Mouse (Mus musculus) limb, embryonic 15.5 days (tissue): Measurements from ENCODE around the gene Card6. TPM values are rescaled to one million over a fixed set of nuclear protein-coding genes. Genes with fewer than 3 reads are reported as not detected.

Source experiments
- ATAC-seq: fragments of 200-750 bp; cut with Nextera tagmentation; 2 replicates; pipeline ENCODE4 v1.8.0; 2017; ENCODE audit warnings: low read depth, moderate TSS enrichment; ENCODE audit not compliant: insufficient number of reproducible peaks, low FRiP score, low TSS enrichment
- H3K27ac ChIP-seq: fragments of 300-500 bp; sonication (generic); 2 replicates; pipeline ENCODE4 v1.5.1; 2015; ENCODE audit warnings: moderate library complexity, mild to moderate bottlenecking, inconsistent platforms
- H3K27me3 ChIP-seq: fragments of 300-500 bp; sonication (generic); 2 replicates; pipeline ENCODE4 v1.6.1; 2015; ENCODE audit warnings: inconsistent platforms
- H3K36me3 ChIP-seq: fragments of 300-500 bp; sonication (generic); 2 replicates; pipeline ENCODE4 v1.6.1; 2015; ENCODE audit warnings: inconsistent platforms
- H3K4me1 ChIP-seq: fragments of 300-500 bp; sonication (generic); 2 replicates; pipeline ENCODE4 v1.6.1; 2015; ENCODE audit warnings: inconsistent platforms
- H3K4me2 ChIP-seq: fragments of 300-500 bp; sonication (generic); 2 replicates; pipeline ENCODE4 v1.6.1; 2015; ENCODE audit warnings: mild to moderate bottlenecking, inconsistent platforms
- H3K4me3 ChIP-seq: fragments of 300-500 bp; sonication (generic); 2 replicates; pipeline ENCODE4 v1.5.1; 2015; ENCODE audit warnings: mild to moderate bottlenecking, inconsistent platforms
- H3K9ac ChIP-seq: fragments of 300-500 bp; sonication (generic); 2 replicates; pipeline ENCODE4 v1.6.1; 2015; ENCODE audit warnings: inconsistent platforms
- H3K9me3 ChIP-seq: fragments of 300-500 bp; sonication (generic); 2 replicates; pipeline ENCODE4 v1.6.1; 2016; ENCODE audit warnings: inconsistent platforms
- WGBS: fragments of 180-500 bp; shearing (Covaris S2); methylation state at CpG from one replicate; pipeline ENCODE4 v1.1.7; 2015; 5-methylcytosine and 5-hydroxymethylcytosine counted together
- polyA plus RNA-seq: library from polyadenylated mRNA; unstranded; fragments of >200 nt; fragmentation: Nextera tagmentation; extraction: Ambion mirVana; gene quantifications from 2 replicates; pipeline ENCODE4 v1.2.1, GENCODE M21; 2015

Card6 gene
- polyA plus RNA-seq = 0.91 and 1.4 TPM in 2 replicates

DNA sequence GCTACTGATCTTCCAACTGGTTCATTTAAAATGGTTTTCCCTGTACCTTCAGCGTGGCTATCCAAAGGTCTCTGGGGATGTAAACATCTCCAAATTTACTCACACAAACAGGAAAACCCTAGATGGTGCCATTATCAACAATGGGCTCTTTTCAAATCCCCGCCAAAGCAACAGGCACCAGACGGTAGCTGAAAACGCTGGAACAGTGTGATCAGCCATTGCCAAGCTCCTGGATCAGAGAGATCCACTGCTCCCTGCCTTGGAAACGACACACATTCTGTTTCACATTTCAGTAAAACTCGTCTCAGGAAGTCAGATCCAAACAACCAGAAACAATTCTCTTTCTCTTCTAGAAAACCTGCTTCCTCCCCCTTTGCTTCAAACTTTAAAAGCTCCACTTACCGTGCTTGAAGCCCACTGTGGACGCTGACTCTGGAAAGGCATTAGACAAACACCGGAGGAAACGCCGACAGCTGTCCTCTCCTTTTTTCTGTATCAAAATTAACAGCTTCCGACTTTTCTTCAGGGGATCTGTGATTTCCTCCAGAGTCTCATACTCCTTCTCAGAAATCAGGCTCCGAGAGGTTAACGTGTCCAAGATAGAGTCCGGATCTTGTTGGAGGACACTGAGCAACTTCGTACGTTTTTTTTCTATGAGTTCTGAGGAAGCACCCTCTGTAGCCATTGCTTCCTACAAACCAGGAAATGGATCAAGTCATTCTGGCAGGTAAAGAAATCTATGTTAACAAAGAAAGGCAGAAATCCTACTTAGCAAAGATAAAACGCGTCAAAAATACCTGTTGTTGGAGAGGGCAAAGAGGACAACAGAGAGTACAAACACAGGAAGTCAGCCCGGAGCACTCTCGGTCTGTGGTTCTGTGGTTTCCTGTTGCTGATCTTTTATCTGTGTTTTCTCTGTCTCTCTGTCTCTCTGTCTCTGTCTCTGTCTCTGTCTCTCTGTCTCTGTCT lies at the start of gene Card6:
Gene Card6 (minus strand): TSS at position 854 of the 969 bp plus-strand sequence.
- H3K9ac ChIP-seq = no peak within 1 kb of the TSS
- WGBS = 62% methylated on average over 21 of the region's 21 CpGs
- H3K36me3 ChIP-seq = no peaks in the 10 kb centered on the region
- H3K9me3 ChIP-seq = no peaks in the 10 kb centered on the region
- H3K27me3 ChIP-seq = no peaks in the 10 kb centered on the region
- ATAC-seq = no peak
- H3K4me2 ChIP-seq = no peak within 1 kb of the TSS
- no peak within 1 kb of the TSS; the same call in 1 of the 2 replicates for H3K27ac ChIP-seq
- H3K4me1 ChIP-seq = no peaks in the 10 kb centered on the region
- H3K4me3 ChIP-seq = peak within 1 kb of the TSS; percentile 13

- Histone ChIP-seq H3K9me3 (no peaks in the 10 kb centered on the region), H3K4me2 (no peak overlapping the region), H3K4me1 (no peaks in the 10 kb centered on the region), H3K36me3 (0 out of 2 replicates have a peak, but pooled peaks cover 4% of the 10 kb centered on the region), H3K9ac (no peak overlapping the region), H3K27ac (no peak overlapping the region), H3K4me3 (no peak overlapping the region), H3K27me3 (no peaks in the 10 kb centered on the region)
- 58% methylated on average over 1 of the region's 1 CpGs for WGBS
- ATAC-seq = no peak
These were observed 49.0 kb upstream of the Card6 start for GRCm38 (mm10) chr15:5157386-5157785.

DNA sequence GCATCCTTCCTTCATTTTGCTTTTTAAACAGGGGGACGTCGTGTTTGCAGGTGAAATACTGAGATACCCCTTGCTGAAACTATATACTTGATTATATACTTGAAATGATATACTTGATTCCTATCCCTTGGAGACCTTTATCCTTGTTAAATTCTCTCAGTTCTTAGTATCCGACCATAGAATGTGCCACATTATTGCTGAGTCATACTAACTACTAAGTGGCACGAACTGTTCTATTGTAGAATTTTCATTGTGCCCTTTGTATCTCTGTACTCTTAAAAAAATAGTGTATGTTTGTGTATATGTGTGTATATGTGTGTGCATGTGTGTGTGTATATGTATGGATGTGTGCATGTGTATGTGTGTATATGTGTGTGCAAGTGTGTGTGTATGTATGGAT lies 48.0 kb upstream of the Card6 start:
- Histone ChIP-seq H3K9me3 (no peaks in the 10 kb centered on the region), H3K27me3 (no peaks in the 10 kb centered on the region), H3K36me3 (0 out of 2 replicates have a peak, but pooled peaks cover under 1% of the 10 kb centered on the region), H3K4me3 (no peak overlapping the region), H3K4me2 (no peak overlapping the region), H3K9ac (no peak overlapping the region), H3K4me1 (no peaks in the 10 kb centered on the region), H3K27ac (no peak overlapping the region)
- ATAC-seq = no peak
- 81% methylated on average over 4 of the region's 4 CpGs for WGBS

GRCm38 (mm10) chr15:5155093-5155492 lies 46.8 kb upstream of the Card6 start:
- ATAC-seq = no peak
- no peaks in the 10 kb centered on the region for H3K27me3 ChIP-seq
- H3K4me2 ChIP-seq = no peak overlapping the region
- H3K36me3 ChIP-seq = no peaks in the 10 kb centered on the region
- no peak overlapping the region for H3K27ac ChIP-seq
- H3K9me3 ChIP-seq = no peaks in the 10 kb centered on the region
- WGBS = 64% methylated on average over 5 of the region's 5 CpGs
- no peak overlapping the region for H3K4me3 ChIP-seq
- H3K9ac ChIP-seq = no peak overlapping the region
- H3K4me1 ChIP-seq = no peaks in the 10 kb centered on the region

DNA sequence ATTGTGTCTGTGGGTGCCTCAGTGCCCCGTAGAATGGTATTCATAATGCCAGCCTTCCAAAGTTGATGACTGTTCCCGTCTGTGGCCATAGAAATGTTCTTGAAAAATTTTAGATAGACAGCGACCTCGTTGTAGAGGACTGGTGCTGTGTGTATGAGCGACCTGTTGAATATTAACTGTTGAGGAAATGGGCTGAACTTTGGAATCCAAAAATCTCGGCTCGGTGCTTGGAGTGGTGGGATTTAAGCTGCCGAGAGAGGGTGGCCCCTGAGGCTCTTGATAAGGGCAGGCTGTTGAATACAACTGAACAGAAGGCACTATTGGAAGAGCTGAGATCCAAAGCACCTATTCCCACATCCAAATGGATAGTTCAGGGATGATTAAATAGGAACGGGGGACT lies 46.3 kb upstream of the Card6 start:
- Histone ChIP-seq H3K36me3 (no peaks in the 10 kb centered on the region), H3K27ac (no peak overlapping the region), H3K4me3 (no peak overlapping the region), H3K4me2 (no peak overlapping the region), H3K27me3 (no peaks in the 10 kb centered on the region), H3K9ac (no peak overlapping the region), H3K4me1 (no peaks in the 10 kb centered on the region), H3K9me3 (no peaks in the 10 kb centered on the region)
- no peak for ATAC-seq
- WGBS = 78% methylated on average over 9 of the region's 9 CpGs

DNA sequence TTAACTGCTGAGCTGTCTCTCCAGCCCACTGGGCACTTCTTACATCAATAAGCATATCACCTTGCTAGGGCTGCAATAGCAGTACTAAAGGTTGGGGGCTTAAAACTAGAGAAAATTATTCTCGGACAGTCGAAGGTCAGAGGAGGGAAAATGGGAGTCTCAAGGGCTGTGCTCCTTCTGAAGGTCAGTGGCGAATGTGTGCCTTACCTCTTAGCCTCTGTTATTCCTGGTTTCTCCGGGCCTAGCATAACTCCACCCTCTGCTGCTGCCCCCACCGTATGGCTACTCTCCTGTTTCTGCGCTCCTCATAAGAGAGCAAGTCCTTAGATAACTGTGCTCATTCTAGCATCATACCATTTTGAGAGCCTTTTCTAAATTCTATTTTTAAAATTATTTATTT lies 43.8 kb upstream of the Card6 start:
- Histone ChIP-seq H3K36me3 (no peaks in the 10 kb centered on the region), H3K27me3 (no peaks in the 10 kb centered on the region), H3K9me3 (no peaks in the 10 kb centered on the region), H3K4me3 (no peak overlapping the region), H3K4me2 (no peak overlapping the region), H3K4me1 (peaks cover 14% of the 10 kb centered on the region), H3K9ac (no peak overlapping the region), H3K27ac (no peak overlapping the region)
- ATAC-seq = no peak
- WGBS = 91% methylated on average over 6 of the region's 6 CpGs

DNA sequence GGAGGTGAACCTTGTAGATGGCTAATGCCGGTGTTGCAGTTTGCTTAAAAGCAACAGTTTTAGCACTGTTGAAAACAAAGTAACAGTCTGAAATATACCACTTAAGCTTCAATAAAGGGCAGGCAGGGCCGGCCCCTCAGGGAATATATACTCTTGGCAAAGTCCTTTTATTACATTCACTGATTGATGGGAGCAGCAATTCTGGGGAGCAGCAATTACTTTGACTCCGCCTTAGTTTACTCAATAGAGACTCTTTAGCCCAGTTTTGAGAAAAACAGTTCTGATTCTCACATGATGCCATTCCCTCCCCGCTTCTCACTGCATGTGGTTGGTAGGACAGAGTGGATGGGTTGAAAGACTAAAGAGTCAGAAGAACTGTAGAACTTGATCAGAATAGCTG lies 40.8 kb upstream of the Card6 start:
- 0 out of 2 replicates have a peak overlapping the region, but pooled peaks have one; percentile 9 for H3K27ac ChIP-seq
- no peak for ATAC-seq
- no peaks in the 10 kb centered on the region for H3K27me3 ChIP-seq
- peaks cover 22% of the 10 kb centered on the region for H3K4me1 ChIP-seq
- H3K36me3 ChIP-seq = no peaks in the 10 kb centered on the region
- H3K4me2 ChIP-seq = no peak overlapping the region
- H3K9ac ChIP-seq = no peak overlapping the region
- 33% methylated on average over 4 of the region's 4 CpGs for WGBS
- H3K4me3 ChIP-seq = no peak overlapping the region
- no peaks in the 10 kb centered on the region for H3K9me3 ChIP-seq

DNA sequence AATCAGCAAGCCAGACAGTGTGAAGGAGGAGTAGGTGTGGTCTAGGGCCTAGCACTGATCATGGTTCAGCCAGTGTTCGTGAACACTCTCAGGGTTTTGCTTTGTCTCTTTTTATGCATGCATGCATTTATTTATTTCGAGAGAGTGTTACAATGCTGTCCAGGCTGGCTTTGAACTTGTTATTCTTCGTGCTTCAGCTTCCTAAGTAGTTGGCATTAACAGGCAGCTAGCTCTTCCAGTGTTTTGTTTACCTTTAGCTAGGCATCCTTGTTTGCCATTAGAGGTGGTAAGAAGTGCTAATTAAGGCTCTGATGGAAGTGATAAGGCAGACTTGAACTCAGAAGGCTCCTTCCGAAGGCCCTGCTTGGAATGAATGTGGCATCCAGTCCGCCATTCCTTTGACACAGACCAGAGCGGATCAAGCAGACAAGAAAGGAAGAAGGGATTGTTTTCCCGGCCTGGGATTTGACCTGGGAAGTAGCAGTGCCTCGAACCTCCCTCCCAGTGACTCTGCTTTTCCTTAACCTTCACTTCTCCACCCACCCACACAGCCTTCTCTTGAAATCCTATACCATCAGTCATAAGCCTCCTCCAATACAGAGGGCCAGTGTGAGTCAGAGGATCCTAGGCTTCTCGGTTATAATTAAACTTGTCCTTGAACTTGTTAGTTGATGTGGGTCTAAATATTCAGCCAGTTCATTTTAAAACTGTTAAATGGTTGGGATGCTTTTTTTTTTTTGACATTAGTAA lies 37.0 kb upstream of the Card6 start:
- ATAC-seq = no peak
- 39% methylated on average over 9 of the region's 9 CpGs for whole genome bisulfite sequencing
- Histone ChIP-seq H3K27ac (no peak overlapping the region), H3K4me3 (peak overlapping the region; percentile 83; the same call in 1 of the 2 replicates), H3K27me3 (no peaks in the 10 kb centered on the region), H3K9me3 (no peaks in the 10 kb centered on the region), H3K4me1 (peaks cover 22% of the 10 kb centered on the region), H3K36me3 (no peaks in the 10 kb centered on the region), H3K4me2 (peak overlapping the region; percentile 62), H3K9ac (no peak overlapping the region)

DNA sequence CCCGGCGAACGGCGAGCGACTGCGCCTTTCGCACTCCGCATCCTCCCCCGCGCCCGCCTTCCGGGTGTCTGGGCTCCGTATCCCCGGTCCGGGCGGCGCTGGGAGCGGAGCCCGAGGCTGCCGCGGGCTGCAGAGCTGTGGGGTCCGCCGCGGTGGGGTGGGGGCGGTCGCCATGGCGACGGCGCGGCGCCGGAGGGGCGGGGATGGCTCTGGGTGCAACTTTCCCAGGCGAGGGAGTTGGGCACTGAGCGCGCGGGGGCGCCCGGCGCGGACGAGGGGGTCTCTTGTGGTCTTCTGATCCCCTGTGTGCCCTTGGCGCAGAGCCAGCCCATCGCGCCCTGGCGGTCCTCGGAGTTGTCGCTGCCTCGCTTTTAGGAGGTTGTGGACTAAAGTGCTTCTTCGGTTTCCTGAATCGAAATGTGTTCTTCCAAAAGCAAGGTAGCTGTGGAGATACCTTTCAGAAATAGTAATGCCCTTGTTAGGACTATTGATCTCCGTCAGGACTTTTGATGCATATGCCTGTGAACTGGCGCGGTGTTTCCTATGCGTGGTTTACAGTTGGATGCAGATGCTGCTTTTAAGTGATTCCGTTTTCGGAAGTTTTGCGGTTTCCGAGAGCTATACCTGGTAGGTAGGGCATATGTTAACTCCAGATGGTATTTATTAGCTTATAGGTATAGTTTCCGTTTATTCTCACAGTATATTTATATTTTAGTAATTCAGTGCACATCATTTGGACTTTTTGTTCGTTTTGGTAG lies 35.9 kb upstream of the Card6 start:
- no peaks in the 10 kb centered on the region for H3K27me3 ChIP-seq
- whole genome bisulfite sequencing = 1% methylated on average over 42 of the region's 61 CpGs
- peak overlapping the region; percentile 83 for H3K4me3 ChIP-seq
- no peaks in the 10 kb centered on the region for H3K36me3 ChIP-seq
- H3K4me2 ChIP-seq = peak overlapping the region; percentile 62
- peak; percentile 88 for ATAC-seq
- peak overlapping the region; percentile 92 for H3K27ac ChIP-seq
- peaks cover 19% of the 10 kb centered on the region for H3K4me1 ChIP-seq
- peak overlapping the region; percentile 75 for H3K9ac ChIP-seq
- no peaks in the 10 kb centered on the region for H3K9me3 ChIP-seq

GRCm38 (mm10) chr15:5143361-5144020 lies 35.2 kb upstream of the Card6 start, which contains the start of gene Prkaa1:
Gene Prkaa1 (plus strand): TSS chr15:5143861.
- under 1% methylated on average over 59 of the region's 80 CpGs for WGBS
- peak within 1 kb of the TSS; percentile 75 for H3K9ac ChIP-seq
- H3K4me1 ChIP-seq = peaks cover 11% of the 10 kb centered on the region
- peak within 1 kb of the TSS; percentile 83 for H3K4me3 ChIP-seq
- no peaks in the 10 kb centered on the region for H3K27me3 ChIP-seq
- peak; percentile 92 for ATAC-seq
- H3K27ac ChIP-seq = peak within 1 kb of the TSS; percentile 92
- H3K9me3 ChIP-seq = no peaks in the 10 kb centered on the region
- no peaks in the 10 kb centered on the region for H3K36me3 ChIP-seq
- peak within 1 kb of the TSS; percentile 62 for H3K4me2 ChIP-seq

GRCm38 (mm10) chr15:5142714-5143113 lies 34.4 kb upstream of the Card6 start:
- 64% methylated on average over 5 of the region's 5 CpGs for WGBS
- no peak overlapping the region for H3K4me2 ChIP-seq
- H3K9me3 ChIP-seq = no peaks in the 10 kb centered on the region
- H3K4me3 ChIP-seq = no peak overlapping the region; the same call in 1 of the 2 replicates
- peaks cover 8% of the 10 kb centered on the region for H3K4me1 ChIP-seq
- H3K27ac ChIP-seq = no peak overlapping the region
- no peak for ATAC-seq
- no peak overlapping the region for H3K9ac ChIP-seq
- no peaks in the 10 kb centered on the region for H3K36me3 ChIP-seq
- H3K27me3 ChIP-seq = no peaks in the 10 kb centered on the region
